Mouse (Mus musculus): ENCODE measurements around the gene Bhlha9.

DNA sequence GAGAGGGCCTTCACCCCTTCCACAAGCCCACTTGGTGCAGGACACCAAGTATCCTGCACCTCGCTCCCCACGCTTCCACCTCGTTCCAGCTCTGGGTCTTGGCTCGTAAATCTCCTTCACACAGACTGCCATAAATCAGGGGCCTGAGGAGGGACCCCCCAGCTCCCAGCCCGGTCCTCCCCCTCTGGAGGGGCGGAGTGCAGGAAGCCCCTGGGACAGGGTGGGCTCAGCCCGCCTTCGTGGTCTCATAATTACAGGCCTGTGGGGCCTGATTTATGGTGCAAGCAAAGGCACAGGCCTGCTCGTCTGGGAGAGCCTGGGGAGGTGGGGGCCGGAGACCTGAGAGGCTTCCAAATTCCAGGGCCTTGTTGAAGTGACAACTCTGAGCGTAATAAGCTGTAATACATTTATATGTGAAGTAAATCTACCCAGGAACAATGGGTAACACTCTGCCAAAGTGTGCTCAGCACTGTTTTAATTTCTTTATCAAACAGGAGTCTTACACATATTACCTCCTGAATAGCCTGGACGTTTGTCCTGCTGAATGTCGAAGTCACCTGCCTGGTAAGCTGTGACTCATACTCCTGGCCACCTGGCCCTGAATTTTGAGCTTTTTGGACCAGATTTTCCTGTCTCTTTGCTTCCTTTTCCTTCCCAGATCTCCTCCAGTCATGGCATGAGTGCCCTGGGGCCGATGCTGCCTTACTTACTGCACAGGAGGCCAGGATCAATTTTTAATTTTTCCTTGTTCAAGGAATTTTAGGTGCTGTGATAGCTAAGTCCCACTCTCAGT lies 12.9 kb upstream of the Bhlha9 start:
- TF ChIP-seq CTCF (IDR thresholded peaks at IDR 0.05; ENCODE audit: borderline replicate concordance, control insufficient read depth, extremely low read depth, insufficient read depth, low read length, poor library complexity) (no peak), POLR2A (IDR thresholded peaks at IDR 0.05; ENCODE audit: control insufficient read depth, extremely low read depth, insufficient read depth, low read length, poor library complexity) (no peak)
